In genomic region chr4:102656494-102657036, GRCm38 (mm10) we compare ENCODE assay signal across 9 mouse cellular contexts.
DNase-seq lines count a peak whose midpoint lies in the region; ATAC-seq and TF ChIP-seq lines count a peak whose summit lies in the region.
"Had no signal": no experiment of that assay in that cellular context is flagged by ENCODE, and none has a peak within 500 bp of the region (broad histone marks: within the 10 kb centered on the region; RNA-seq: fewer than 3 reads in every experiment).

No protein-coding gene starts in this region.

- in situ Hi-C loops in ES-E14 (cut with MboI; ENCODE audit: low sequenced_read_pairs in 2 of 2, unreplicated experiment in 2 of 2): loop anchor here (10.0 to 25.0 kb wide), 3 partner anchors 169 to 419 kb away; no protein-coding TSS in a partner anchor

- no peaks in the 10 kb centered on the region for H3K36me3 ChIP-seq in ES-E14 (ENCODE audit: control insufficient read depth, insufficient read depth, low read length, poor library complexity, severe bottlenecking)
- H3K36me3 ChIP-seq: liver, embryonic 13.5 days had no signal

- H3K27ac ChIP-seq in ES-E14 (ENCODE audit: insufficient read depth, low read depth, low read length, poor library complexity, severe bottlenecking): no peak overlapping the region
- H3K27ac ChIP-seq: liver, embryonic 13.5 days had no signal

- peak; percentile 33 for DNase-seq in adrenal gland, adult 2 months
- no peak for DNase-seq in adrenal gland, adult 18-20 months (ENCODE audit: low spot score in 2 of 2)
- peak; percentile 9 for DNase-seq in ES-E14 (ENCODE audit: low read depth, low spot score)
- DNase-seq in cerebellum, adult 9-11 months: peak; percentile 43
- peak; percentile 48 for DNase-seq in kidney, postnatal 10 days
- peak; percentile 69 for DNase-seq in lung, postnatal 36 days
- peak; percentile 10 for DNase-seq in right cerebral cortex, postnatal 25 days
- DNase-seq: liver, embryonic 13.5 days had no signal

- no peaks in the 10 kb centered on the region for H3K9me3 ChIP-seq in ES-E14 (ENCODE audit: control insufficient read depth, insufficient read depth, low read depth, low read length)
- H3K9me3 ChIP-seq: liver, embryonic 13.5 days had no signal

- H3K4me3 ChIP-seq in ES-E14 (ENCODE audit: insufficient read depth in 1 of 2, low read depth in 1 of 2, low read length in 2 of 2, poor library complexity in 1 of 2, severe bottlenecking in 1 of 2): no peak overlapping the region
- H3K4me3 ChIP-seq: liver, embryonic 13.5 days had no signal

- H3K9ac ChIP-seq in ES-E14 (ENCODE audit: insufficient read depth, low read depth, low read length, poor library complexity, severe bottlenecking): no peak overlapping the region
- H3K9ac ChIP-seq: liver, embryonic 13.5 days had no signal

- H3K4me1 ChIP-seq in ES-E14 (ENCODE audit: control insufficient read depth in 2 of 2, insufficient read depth in 2 of 2, low read length in 2 of 2, poor library complexity in 1 of 2): no peaks in the 10 kb centered on the region
- H3K4me1 ChIP-seq: liver, embryonic 13.5 days had no signal

- peak; percentile 55 for ATAC-seq in granulocyte monocyte progenitor cell, adult 5-6 weeks (replicated peaks; ENCODE audit: poor library complexity, severe bottlenecking)

TF ChIP-seq in ES-E14, 5 proteins besides CTCF, POLR2A, EP300 and RAD21:
- TF ChIP-seq MAFK (IDR thresholded peaks at IDR 0.05; ENCODE audit: insufficient read depth, low read depth, low read length) (no peak), ZC3H11A (IDR thresholded peaks at IDR 0.05; ENCODE audit: borderline replicate concordance, low read depth, low read length) (peak; percentile 95)
TF ChIP-seq in ES-E14: peak in this region for 1.

Comparison
In these comparisons a context has a peak if more than half of its experiments do, and no peak if none do; other contexts are left out.
1. DNase-seq: peak in adrenal gland, adult 2 months (single experiment), ES-E14 (single experiment), cerebellum, adult 9-11 months (single experiment), kidney, postnatal 10 days (single experiment), lung, postnatal 36 days (single experiment) and right cerebral cortex, postnatal 25 days (single experiment); none in adrenal gland, adult 18-20 months (0 of 2).